Mouse (Mus musculus) testis, postnatal 10 days (tissue): ENCODE data around the gene Pus7l.

Experiments used
- DNase-seq: peaks from one replicate; pipeline ENCODE4 v3.0.0; 2021; ENCODE audit warnings: low spot score

The Pus7l gene

GRCm38 (mm10) chr15:94477287-94477686 lies 66.1 kb downstream of the Pus7l start:
- DNase-seq = no peak

- no peak for DNase-seq
These were observed 67.4 kb downstream of the Pus7l start for GRCm38 (mm10) chr15:94475975-94476374.
